Mouse (Mus musculus): ENCODE data around the gene Armc12. TPM values are rescaled to one million over a fixed set of nuclear protein-coding genes. Genes with fewer than 3 reads are reported as not detected.
A peak's percentile ranks its signal among the peaks of the same experiment; 100 is the strongest.
"Not testable (repeated sequence)": the region's sequence is repeated elsewhere in the genome, so short reads cannot be mapped to it uniquely, and the experiment has no call there.

Armc12 gene
- total RNA-seq, 2 experiments from 2014 or later: not detected

DNA sequence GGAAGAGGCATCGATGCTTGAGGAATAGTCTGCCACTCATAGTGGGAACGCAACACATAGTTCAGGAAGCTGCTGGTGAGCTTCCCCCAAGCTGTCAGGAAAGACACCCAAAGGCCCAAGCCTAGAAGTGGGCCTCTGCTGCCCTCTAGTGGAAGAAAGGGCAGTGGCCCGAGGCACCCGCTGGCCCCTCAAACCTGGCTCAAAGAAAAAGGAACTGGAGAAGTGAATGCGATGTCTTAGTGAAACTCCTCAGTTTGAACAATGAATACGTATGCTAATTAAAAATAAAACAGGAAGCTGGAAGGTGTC, 2.6 kb upstream of the Armc12 start:
- peak; percentile 78 for ATAC-seq (replicated peaks; ENCODE audit: poor library complexity)

DNA sequence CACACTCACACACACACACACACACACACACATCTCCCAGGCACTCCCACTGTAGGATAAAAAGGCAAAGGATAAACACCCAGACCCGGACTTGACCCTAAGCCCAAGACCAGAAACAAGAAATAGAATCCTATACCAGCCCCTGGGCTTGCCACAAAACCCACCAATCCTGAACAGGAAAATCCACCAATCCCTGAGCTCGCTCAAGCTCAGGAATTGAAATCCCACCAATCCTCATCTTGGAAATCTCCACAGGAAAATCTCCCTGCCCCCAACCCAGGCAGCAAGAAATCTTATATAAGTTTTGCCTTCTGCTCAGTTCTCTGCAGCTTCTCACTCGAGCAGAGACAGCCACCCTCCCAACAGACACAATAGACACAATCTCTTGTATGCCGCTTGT, 1.5 kb upstream of the Armc12 start:
- ATAC-seq (replicated peaks; ENCODE audit: poor library complexity): no peak

DNA sequence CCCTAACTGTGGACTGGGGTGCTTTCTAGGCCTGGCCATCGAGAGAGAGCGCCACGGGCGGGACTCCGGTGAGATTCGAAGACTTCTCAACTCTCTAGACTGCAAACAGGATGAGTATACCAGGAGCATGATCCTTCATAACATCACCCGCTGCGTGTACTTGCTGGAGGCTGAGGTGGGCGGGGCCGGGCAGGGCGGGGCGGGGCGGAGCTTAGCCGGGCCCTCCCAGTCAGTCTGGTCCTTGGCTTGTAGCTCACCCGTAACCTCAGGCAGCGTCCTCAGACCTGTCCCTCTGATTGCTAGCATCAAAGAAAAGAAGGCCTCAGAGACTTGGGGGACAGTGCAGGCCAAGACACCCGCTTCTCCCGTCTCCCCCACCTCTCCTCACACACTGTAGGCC, 1.3 kb downstream of the Armc12 start:
- peak; percentile 51 for ATAC-seq (replicated peaks; ENCODE audit: poor library complexity)

DNA sequence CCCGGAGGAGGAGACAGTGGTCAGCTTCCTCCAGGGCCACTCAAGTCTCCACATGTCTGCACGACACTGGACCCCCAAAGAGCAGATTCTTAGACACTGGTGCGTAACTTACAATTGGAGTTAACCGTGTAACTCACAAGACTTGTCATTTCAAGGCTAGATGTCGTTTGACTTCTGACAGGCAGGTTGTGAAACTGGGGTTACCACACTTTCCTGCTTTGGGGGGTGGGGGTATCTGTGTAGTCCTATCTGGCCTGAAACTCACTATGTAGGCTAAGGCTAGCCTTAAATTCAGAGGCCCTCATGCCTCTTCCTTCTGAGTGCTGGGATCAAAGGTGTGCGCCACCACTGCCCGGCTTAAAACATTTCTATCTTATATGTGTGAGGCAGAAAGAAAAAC, 2.0 kb downstream of the Armc12 start:
- ATAC-seq (replicated peaks; ENCODE audit: poor library complexity): peak; percentile 53

DNA sequence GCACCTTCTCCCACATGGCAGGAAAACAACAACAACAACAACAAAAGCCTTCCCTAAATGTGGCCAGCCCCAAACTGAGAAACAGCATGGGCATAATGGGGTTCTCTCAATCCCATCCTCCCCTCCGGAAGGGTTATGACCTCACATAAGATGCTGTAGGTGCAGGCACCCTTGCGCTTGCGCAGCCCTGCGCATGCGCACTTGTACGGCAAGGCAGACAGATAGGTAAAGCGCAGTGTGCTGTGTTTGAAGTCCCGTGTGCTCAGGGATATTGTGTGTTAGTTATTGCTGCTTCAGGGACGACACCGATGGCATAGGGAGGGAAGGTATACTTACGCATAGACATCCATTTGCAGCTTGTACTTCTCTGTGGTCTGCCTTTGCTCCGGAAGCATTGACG, 2.7 kb downstream of the Armc12 start:
- no peak for ATAC-seq (replicated peaks; ENCODE audit: poor library complexity)

DNA sequence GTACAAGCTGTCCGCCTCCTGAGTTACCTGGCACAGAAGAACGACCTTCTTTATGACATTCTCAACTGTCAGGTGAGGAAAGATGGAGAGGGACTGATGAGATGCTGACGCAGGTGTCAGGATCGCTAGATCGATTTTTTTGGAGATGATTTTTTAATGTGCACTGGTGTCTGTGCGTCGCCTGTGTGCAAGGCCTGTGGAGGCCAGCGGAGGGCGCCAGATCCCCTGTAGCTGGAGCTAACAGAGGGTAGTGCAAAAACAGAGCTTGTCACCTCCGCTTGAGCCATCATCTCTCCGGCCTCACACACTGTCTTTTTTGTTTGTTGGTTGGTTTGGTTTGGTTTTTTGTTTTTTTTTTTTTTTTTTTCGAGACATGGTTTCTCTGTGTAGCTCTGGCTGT, 7.3 kb downstream of the Armc12 start:
- no peak for ATAC-seq (replicated peaks; ENCODE audit: poor library complexity)

DNA sequence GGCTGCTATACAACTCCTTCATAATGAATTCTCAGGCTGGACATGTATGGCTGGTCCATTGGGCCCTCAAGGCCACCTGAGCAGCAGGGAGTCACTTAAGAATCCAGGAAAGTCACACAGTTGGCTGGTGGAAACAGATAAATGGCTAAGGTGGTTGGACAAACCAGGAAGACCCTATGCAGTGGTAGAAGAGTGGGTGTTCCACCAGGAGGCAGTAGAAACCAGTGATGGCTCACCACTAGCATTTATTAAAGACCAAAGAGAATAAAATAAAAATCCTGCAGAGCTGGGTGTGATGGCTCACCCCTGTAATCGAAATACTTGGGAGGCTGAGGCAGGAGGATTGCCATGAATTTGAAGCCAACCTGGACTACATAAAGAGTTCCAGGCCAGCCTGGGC, 16.3 kb downstream of the Armc12 start:
- no peak for ATAC-seq (replicated peaks; ENCODE audit: poor library complexity)

DNA sequence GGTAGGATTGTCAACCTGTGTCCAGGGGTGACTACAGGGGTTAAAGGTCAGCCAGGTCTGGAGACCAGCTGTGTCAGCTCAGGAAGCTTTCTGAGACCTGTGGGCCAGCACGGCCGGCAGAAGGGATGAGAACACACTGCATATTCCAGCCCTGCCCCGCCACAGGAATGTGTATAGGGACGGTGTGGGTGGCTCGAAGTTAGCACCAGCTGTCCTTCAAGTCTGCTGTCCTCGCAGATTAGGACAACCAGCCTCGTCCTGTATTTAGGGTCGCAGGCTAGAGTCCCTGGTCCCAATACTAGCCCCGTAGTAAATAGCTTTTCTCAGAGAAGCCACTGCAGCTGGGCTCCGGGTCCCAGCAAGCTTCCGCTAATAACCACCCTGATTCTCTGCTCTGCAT, 17.9 kb downstream of the Armc12 start:
- ATAC-seq (replicated peaks; ENCODE audit: poor library complexity): no peak

DNA sequence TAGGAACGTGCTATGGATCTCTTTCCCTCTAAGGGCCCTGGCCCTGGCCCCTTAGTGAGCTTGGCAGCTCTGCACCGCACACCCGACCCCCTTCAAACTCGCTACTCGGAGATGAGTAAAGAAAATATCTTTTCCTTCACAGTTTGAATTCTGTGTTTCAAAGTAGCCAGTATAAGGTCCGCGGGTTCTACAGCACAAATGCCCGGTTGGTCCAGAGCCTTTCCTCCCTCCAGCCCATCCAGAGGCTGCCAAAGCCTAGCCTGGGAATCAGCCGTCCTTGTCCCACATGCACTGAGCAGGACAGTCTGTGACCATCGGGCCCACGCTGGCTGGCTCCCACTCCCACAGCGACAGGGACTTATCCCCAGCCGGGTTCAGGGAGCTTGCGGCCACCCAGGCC, 18.5 kb downstream of the Armc12 start, which contains the start of gene Clpsl2:
Clpsl2 (plus strand) TSS at position 301 of the 400 bp plus-strand sequence.
- ATAC-seq (replicated peaks; ENCODE audit: poor library complexity): no peak

DNA sequence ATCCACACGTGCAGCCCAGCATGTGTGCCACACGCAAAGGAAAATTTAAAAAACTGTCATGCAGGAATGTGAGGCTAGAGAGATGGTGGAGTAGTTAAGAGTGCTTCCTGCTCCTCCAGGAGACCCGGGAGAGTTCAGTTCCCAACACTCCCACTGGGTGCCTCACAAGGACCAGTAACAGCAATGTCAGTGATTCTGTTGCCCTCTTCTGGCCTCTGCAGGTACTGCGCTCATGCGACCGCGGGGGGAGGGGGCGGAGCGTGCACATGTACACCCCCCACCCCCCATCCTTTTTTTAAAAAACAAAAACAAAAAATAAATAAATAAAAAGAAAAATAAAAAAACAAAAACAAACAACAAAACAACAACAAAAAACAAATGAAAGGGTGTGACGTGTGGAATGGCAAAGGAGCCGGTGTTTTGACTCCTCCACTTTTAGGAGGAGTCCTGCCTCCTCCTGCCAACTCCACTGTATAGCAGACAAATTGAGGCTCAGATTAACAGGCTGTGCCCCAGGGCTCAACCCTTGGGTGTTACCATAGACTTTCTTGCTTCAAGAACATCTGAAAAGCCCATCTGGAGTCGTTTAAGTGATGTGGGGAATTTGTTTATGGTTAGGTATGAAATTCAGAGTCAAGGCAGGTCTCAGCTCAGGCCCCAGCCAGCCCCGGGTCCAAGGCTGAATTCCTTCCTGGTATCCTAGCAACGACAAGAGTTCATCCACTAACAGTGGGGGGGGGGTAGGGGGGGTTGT, 22.6 kb downstream of the Armc12 start:
- peak; percentile 76 for ATAC-seq (replicated peaks; ENCODE audit: poor library complexity)

DNA sequence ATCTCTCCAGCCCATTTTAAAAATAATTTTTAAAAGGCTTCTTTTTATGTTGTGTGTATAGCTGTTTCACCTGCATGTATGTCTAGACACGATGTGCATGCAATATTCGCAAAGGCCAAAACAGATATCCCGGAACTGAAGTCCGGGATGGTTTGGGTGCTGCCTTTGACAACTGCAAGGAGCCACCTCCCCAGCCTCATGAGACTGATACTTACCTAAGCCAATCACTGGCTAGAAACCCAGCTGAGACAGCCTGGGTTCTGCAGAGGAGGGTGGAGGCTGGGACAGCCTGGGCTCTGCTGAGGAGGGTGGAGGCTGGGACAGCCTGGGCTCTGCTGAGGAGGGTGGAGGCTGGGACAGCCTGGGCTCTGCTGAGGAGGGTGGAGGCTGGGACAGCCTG, 23.4 kb downstream of the Armc12 start:
- not testable (repeated sequence) for ATAC-seq (replicated peaks; ENCODE audit: poor library complexity)

DNA sequence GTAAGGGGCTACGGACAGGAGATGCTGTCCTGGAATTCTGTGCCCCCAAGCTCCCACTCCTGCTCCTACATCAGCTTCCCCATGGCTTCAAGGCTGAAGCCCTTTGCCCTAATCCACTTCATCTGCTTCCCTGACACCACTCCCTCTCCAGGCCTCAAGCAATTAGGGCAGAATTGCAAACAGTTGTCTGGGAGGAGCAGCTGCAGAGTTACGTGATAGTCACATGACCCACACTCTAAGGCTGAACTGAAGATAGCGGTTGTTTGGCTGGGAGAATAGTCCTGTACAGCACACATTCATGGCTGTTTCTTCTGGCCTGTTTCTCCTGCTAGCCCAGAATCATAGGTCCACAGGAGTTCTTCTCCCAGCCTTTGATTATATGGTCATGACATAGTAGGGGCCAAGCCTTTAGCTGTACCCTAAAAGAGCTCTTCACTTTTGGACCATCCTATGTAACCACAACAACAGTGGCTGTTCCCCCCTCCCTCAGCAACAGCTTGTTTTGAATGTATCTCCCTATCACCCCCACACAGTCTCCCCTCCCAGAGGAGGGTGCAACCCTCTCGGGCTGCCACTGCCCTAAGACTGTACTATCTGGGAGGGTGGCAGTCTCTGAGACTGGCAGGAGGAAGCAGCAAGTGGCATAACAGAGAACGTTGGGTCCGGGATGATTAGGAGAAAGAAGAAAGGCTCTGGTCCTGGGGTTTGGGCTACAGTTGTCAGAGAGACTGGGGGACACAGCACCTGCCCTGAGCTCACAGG, 26.2 kb downstream of the Armc12 start:
- ATAC-seq (replicated peaks; ENCODE audit: poor library complexity): peak; percentile 73

DNA sequence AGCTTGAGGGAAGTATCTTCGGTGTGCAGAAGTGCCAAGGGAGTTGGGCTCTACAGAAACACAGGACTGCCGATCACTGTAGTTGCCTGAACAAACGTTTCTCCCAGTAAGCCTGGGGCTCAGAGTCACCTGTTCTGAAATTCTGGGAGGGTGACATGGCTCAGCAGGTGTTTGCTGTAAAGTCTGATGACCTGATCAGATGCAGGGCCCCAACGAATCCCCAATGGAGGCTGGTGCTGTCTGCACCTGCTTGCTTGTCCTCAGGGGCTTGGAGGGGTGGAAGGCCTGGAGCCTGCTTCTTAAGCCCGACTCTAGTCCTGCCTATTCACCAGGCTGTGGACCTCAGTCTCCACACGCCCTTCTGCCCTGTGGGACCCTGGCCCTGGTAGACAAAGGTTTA, 27.2 kb downstream of the Armc12 start:
- ATAC-seq (replicated peaks; ENCODE audit: poor library complexity): no peak

DNA sequence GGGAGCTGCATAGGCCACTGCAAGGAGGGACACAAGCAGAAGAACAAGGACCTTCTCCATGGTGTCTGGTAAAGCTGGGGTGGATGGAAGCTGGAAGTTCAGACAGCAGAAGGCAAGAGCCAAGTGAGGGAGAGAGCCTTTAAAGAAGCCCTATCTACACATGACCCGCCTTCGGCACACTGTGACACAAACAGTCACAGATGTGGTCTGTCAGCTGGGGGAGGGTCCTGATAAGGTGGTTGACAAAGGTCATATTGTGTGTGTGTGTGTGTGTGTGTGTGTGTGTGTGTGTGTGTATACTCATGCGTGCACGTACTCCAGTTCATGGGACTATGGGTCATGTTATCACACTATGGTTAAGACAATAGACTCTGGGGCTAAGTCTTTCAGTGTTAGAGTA, 30.0 kb downstream of the Armc12 start, which contains the start of gene Clps:
Clps (minus strand) TSS at position 169 of the 400 bp plus-strand sequence.
- no peak for ATAC-seq (replicated peaks; ENCODE audit: poor library complexity)

DNA sequence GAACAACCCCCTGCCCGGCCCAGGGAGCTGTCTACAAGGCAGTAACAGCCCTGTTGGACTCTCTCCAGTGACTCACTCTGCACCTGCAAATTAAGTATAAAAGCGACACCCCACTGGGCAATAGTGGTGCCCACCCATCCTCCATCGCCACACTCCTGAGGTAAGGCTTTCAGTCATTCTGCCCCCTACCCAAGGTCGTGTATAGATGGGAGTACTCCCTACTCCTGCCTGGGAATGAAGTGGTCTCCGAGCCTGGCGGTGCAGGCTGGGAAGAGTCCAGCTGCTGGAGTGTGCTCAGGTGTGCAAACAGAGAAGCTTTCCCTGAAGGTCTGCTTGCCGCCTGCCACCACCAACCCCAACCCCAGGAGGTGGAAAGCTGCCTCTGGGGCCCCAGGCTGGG, 31.0 kb downstream of the Armc12 start:
- ATAC-seq (replicated peaks; ENCODE audit: poor library complexity): no peak

DNA sequence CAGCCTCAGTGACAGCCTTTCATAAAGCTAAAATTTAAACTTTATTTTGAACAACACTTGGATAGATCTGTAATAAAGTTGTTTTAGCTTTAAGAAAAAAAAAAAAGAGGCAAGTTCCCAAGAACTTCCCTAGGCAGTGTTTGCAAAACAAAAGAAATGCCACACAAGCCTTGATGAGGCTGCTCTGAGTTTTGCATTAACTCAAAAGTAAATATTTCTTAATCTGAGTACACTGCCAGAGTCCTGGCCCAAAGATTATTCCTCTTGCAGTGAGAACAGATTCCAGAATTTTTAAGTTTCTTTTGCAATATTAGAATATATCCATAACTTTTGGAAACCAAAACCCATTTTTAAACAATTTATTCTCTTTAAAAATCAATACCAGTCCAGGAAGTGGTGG, 34.6 kb downstream of the Armc12 start:
- ATAC-seq (replicated peaks; ENCODE audit: poor library complexity): no peak

DNA sequence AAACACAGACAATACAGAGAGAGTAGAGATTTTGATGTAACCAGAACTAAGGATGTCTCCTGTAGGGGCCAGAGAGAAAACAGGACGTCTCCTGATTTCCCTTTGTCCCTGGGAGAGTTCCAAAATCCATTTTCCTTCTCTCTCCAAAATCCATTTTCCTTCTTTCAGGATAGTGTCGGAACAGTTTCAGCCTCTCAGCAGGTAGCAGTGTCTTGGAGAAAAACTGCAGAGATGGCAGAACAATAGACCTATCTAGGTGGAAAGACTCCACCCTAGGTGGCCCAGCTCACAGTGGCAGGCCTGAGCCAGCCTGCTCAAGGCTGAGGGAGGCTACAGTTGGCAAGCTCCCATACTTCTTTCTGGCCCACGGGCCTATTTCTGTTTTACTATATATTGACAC, 36.9 kb downstream of the Armc12 start:
- no peak for ATAC-seq (replicated peaks; ENCODE audit: poor library complexity)

DNA sequence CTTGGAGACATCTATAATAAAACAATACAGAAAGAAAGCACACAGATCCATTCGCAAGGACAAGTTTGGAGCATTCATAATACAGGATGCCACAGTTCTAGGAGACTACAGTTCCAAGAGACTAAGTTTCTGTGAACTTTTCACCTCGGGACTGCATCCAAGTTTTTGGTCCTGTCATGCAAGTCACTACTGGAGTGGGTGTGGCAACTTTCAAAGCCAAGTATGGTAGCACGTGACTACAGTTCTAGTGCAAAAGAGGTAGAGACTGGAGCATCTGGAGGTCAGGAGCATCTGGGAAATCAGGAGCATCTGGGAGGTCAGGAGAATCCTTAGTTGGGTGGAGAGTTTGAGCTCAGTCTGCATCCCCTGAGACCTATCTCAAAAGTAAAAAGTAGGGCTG, 41.3 kb downstream of the Armc12 start:
- no peak for ATAC-seq (replicated peaks; ENCODE audit: poor library complexity)

DNA sequence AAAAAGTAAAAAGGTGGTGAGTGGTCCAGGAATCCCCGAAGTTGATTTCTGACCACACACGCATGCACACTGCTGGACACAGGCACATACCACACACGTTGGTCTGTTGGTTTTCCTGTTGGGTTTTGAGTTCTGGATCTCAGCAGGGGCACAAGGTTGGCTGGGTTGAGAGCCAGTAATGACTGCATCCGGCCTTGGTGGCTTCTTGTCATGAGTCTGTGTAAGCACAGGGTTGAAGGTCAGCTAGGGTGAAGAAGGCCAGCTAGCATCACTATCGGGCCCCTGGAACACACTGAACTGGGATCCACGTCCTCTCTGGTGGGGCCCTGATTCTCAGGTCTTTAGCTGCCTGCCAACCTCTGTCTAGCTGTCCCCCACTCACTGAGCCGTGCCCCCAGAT, 41.9 kb downstream of the Armc12 start:
- ATAC-seq (replicated peaks; ENCODE audit: poor library complexity): no peak

DNA sequence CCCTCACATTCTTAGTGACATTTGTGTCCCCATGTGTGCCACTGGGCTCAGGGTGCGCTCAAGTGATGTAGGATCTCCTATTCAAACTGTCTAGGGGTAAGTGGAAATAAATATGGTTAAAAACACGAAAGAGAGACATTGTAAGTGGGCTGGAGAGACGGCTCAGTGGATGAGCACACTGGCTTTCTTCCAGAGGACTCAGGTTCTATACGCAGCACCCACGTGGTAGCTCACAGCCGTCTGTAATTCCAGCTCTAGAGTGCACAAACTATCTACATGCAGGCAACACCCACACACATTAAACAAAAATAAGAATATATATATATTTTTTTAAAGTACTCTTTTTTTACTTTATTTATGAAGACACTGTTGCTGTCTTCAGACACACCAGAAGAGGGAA, 42.3 kb downstream of the Armc12 start:
- ATAC-seq (replicated peaks; ENCODE audit: poor library complexity): no peak

DNA sequence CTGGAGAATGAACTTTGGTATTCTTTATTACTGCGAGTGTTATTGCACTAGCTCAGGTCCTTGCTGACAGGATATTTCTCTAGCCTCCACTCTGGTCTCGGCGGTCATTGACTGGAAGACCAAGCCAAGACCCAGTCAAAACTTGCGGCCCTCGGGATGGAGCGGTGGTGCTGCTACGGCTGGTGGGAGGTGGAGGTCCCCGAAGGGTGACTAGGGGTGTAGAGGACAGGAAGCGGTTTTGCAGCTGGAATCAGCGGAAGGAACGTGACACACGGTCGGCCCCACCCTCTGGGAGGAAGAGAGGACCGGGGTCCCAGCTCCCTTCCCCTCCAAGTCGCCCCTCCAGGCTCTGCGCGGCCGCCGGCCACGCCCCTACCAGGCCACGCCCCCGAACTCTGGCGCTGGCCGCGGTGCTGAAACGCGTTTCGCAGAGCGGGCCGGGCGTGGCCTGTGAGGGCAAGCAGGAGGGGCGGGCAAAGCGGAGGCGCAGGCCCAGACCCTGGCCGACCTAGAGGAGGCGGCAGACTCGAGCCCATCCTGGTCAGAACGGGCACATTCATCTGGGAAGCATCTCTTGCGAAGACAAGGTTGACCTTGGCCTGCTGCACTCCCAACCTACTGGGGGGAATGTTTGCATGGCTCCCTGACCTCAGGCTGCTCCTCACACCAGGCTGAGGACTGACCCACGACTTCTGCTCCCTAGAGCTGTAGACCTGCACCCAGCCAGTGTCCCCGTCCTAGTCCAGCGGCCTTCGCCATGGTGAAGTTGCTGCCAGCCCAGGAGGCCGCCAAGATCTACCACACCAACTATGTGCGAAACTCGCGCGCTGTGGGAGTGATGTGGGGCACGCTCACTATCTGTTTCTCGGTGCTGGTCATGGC, 44.9 kb downstream of the Armc12 start, which contains the start of gene Lhfpl5:
Lhfpl5 (plus strand) TSS at position 398 of the 882 bp plus-strand sequence.
- peak; percentile 91 for ATAC-seq (replicated peaks; ENCODE audit: poor library complexity)

All from megakaryocyte progenitor cell, adult 5-6 weeks (primary cell).